Mouse (Mus musculus): ENCODE measurements around the gene Ccdc105.

The Ccdc105 gene

DNA sequence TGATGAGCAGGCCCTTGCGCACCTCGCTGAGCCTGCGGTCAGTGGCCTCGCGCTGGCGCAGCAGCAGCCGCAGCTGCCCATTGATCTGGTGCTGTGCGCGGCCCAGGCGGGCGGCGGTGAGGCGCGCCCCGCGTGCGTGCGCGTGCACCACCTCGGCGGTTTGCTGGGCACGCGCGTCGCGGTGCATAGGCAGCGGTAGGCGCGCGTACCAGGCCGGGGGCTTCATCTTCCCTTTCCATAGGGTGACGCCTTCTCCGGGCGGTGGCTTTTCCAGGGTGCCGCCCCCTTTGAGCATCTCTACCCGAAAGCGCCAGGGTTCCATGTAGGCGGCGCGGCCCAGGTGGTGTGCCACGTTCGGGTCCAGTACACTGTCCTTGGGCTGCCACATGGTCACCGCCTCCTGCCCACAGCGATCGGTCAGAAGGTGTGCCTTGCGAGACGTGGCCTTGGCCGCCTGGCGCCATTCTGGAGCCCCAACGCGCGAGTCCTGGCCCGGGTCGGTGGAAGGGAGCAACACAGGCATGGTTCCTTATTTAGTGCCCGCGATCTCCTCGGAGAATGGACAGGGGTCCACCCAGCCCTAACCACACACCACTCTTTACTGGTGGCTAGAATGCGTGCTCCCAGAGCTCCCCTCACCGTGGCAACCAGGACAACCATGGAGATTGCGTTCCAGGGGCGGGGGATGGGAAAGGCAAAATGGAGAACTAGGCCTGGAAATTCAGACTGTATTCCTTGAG lies at the start of gene Ccdc105:
Gene Ccdc105 (minus strand): TSS at position 614 of the 740 bp plus-strand sequence.
- peak; percentile 90 for DNase-seq (ENCODE audit: low read depth, low spot score)

DNA sequence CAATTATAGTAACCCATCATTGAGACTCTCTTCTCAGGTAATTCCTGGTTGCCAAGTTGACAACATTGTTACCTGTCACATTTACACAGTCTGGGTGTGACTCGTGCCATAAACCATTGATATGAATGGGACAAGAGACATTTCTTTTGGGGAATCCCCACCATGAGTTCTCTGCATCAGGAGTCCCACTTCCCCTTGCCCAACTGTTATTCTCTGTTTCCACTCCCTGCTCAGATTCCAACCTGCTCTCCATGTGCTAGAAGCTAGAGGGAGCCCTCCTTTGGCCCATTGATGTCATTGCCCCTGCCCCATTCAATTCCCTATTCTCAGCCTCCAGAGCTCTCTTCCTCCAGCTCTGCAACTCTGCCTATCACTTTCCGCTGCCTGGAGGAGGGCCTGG lies 48.6 kb upstream of the Ccdc105 start:
- DNase-seq (ENCODE audit: low read depth, low spot score) = no peak

DNA sequence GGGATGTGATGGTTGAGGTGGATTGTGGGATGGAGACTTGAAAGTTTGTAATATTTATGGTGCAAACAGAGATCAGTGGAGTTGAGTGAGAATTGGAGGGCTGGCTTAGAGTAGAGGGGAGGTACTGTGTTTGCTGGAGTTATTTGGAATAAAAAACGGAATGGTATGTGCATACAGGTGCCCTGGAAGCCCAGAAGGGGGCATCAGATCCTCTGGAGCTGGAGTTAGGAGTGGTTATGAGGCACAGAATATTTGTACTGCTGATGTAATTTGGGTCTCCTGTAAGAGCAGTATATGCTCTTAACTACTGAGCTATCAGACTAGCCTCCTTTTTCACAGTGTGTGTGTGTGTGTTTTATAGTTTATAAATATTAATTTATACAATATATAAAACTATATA lies 37.7 kb upstream of the Ccdc105 start:
- DNase-seq (ENCODE audit: low read depth, low spot score) = no peak

DNA sequence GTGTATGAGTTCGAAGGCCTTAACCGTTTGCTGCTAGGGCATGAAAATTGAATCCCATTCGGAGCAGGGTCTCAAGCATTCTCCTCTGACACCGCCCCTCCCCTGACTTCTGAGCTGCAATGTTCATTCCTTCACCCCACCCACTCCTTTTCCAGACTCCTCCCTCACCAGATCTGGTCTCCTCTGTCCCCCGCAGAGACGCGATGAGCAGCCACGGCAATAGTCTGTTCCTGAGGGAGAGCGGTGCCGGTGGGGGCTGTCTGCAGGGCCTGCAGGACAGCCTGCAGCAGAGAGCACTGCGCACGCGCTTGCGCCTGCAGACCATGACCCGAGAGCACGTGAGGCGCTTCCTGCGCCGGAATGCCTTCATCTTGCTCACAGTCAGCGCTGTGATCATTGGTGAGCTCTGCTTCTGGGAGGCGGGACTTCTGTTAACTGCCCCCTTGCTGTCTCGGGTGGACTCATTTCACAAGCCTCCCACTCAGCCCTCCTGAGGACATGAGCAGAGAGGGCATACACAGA lies 34.8 kb upstream of the Ccdc105 start:
- peak; percentile 91 for DNase-seq (ENCODE audit: low read depth, low spot score)

DNA sequence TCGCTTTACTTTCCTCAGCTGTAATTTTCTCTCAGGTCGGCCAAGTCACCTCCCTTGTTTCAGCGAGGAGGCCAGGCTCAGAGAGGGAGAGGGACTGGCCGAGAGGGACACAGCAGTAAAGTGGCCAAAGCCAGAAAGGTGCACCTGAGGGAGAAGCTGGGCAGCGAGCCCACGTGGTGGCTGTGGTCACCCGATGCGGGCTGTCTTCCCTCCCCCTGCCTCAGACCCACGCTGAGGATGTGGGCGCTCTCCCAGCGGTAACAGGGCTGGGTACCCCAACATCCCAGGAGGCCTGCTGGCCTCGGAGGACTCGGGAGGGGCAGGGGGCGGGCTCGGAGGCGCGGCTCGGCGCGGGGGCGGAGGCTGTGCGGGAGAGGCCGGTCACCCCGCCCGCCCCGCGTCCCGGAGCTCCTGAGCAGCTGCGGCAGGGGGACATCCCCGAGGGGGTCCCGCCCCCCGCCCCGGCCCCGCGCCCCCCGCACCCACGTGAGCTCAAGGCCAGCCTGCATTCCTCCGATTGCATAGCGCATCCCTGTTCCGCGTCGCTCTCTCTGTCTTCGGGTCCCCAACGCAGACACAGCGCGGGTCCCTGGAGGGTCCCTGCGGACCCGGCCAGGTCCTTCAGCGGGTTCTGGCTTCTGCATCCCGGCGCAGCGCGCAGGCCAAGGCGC lies 27.3 kb upstream of the Ccdc105 start, which contains the start of gene Slc1a6:
Gene Slc1a6 (plus strand): TSS at position 516 of the 671 bp plus-strand sequence.
- DNase-seq (ENCODE audit: low read depth, low spot score) = no peak

DNA sequence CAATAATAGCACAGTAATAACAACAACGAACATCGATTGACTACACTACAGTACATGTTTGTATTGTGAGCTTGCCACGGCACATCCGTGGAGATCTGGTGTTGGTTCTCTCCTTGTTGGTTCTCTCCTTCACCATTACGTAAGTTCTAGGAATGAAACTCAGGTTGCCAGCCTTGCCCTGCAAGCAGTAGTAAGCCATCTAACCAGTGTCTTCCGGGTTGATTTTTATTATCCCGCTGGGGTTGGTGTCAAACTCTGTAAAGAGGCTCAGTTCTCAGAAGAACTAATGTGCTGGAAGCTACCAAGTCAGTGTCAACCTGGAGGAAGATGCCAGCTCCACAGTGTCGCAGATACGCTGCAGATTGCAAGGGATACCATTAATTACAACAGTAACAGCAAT lies 26.7 kb upstream of the Ccdc105 start:
- DNase-seq (ENCODE audit: low read depth, low spot score) = no peak

DNA sequence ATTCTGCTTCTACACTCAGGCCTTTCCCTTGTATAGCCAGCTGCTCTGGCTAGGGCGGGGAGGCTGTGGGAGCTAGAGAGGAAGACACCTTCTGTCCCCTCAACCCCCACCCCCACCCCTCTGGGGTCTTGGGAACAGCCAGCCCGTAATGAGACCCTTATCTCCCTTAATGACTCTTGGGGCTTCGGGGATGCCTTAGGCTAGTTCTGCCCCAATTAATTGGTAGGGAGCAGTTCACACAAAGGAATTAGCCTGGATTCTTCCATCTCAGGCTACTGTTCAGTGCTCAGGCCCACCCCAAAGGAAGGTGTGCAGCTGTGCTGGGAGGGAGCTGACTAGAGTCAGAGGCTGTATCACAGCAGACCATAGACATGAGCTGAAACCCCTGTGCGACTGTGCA lies 23.0 kb upstream of the Ccdc105 start:
- DNase-seq (ENCODE audit: low read depth, low spot score) = no peak

DNA sequence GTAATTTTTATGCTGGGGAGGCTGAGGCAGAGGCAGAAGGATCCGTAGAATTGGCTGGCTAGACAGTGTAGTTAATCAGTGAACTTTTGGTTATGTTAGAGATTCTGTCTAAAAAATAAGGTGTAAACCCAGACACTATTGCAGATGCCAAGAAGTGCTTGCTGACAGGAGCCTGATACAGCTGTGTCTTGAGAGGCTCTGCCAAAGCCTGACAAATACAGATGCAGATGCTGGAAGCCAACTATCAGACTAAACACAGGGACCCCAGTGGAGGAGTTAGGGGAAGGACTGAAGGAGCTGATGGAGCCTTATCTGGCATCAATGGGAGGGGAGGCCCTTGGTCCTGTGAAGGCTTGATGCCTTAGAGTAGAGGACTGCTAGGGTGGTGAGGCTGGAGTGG lies 12.7 kb upstream of the Ccdc105 start:
- DNase-seq (ENCODE audit: low read depth, low spot score) = no peak

DNA sequence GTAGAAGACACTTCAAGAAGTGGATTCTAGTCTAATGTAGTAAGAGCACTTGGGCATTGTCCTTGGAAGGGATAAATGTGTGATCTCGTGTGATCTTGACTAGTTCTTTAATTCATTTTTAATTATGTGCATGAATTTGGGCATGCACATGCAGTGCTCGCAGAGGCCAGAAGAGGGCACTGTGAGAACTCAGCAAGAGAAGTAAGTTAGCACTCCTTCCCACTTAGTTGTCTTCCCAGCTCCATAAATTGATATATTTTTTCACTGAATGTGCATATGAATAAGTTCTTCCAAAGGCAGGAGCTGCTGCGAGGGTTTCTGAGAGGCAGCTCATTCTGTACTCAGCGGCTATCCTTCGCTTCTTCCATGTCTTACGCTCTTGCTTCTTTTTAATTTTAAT lies 3.2 kb upstream of the Ccdc105 start:
- DNase-seq (ENCODE audit: low read depth, low spot score) = peak; percentile 74

DNA sequence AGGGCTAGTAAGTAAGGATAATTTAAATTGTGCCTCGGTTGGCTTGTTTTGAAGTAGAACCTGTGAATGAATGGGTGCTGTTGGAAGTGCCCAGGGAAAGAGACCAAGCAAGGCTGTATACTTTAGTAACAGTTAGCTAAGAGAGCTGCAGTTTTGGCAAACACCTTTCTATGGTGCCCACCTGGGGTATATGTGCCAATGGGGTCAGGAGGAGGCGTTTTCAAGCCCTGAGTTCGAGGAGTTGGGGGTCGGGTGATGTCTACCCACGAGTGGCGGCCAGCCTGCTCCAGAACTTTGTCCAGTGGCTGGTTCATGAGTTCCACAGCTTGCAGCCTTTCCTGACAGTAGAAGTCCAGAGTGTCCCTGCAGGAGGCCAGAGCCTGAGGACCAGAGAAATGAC lies 3.9 kb downstream of the Ccdc105 start:
- no peak for DNase-seq (ENCODE audit: low read depth, low spot score)

DNA sequence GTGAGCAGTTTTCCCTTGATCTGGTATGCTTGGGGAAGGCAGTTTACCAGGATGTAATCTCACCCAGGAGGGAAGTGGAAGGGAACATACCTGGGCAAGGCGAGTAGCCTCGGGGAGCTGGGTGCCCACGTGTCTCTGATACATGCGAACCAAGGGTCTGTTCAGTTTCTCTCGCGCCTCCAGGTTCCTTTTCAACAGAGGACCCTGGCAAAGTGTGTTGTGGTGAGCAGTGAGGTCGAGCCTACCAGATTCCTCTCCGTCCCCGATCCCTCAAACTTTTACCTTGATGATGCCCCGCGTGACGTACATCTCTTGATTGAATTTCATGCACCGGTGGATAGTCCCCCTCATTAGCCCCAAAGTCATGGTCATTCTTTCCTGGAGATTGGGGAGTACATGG lies 4.7 kb downstream of the Ccdc105 start:
- DNase-seq (ENCODE audit: low read depth, low spot score) = no peak

DNA sequence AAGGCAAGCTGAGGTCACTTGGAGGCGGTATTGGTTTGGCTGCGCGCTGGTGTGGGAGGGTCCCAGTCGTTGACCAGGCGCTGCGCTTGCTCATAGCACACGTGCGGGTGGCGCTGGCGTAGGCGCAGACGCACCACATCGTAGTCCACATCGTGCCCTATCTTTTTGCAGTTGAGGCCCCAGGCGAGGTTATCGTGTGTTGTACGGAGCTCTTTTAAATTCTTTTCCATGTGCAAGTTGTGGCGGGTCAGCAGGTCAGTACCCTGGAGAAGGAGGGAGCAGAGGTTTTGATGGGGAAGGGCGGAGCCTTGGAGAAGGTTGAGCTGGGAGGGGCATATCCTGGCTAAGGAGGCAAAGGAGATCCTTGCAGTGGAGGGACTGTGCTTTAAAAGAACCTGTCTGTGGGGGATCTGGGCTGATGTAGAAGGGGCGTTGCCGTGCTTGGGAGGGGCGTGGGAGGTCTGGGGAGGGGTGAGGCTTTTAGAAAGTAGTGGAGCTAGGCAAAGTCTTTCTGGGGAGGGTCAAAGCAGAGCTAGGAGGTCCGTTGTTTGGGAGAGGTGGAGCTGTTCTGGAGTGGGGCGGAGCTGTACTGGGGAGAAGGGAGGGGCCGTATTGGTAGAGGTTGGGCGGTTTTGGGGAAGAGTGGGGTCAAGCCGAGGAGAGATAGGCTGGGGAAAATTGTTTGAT lies 5.7 kb downstream of the Ccdc105 start:
- DNase-seq (ENCODE audit: low read depth, low spot score) = peak; percentile 49

DNA sequence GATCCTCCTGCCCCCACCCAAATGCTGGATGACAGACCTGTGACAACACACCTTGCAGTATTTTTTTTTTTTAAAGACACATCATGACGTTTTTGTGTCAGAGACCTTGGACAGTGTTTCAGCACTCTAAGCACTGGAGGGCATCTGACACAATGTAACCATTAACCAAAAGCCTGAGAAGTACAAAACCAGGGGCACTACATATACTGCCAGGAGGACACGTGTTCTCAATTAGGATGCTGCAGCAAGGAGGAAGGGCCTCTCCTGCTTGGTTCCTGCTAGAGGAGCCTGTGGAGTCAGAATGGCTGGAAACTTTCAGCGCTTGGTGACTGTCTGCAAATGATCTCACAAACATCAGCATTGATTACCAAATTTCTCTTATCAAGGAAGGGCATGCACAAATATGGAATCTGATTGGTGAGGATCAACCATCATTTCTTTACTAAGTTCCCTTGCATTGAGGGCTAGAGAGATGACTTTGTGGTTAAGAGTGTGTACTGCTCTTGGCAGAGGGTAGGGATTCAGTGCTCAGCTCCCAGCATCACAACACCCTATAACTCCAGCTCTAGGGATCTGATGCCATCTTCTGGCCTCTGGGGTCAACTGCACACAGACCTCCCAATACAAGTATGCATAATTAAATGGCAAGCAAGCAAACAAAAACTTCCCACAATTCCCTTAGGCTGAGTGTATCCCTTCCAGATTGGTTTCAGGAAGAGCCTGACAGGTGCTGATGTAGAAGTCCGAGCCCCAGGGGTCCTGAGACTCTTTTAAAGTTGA lies 7.2 kb downstream of the Ccdc105 start:
- DNase-seq (ENCODE audit: low read depth, low spot score) = peak; percentile 17

DNA sequence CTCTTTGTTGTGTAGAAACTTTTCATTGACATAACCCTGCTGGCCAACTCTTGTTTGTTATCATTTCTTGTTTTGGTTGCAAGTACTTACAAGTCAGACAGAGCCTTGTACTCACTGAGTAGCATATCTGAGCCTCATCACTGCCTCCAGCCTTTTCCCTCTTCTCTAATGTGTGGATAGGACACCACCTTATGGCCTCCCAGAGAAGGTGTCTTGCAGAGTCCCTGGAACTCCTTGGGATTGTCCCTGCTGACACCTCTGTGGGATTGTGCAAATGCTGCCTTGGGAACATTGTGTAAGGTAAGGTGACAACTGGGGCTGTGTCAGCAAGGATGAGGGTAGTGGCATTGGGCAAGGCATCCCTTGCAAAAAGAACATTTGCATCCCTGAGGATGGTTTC lies 9.1 kb downstream of the Ccdc105 start:
- no peak for DNase-seq (ENCODE audit: low read depth, low spot score)

DNA sequence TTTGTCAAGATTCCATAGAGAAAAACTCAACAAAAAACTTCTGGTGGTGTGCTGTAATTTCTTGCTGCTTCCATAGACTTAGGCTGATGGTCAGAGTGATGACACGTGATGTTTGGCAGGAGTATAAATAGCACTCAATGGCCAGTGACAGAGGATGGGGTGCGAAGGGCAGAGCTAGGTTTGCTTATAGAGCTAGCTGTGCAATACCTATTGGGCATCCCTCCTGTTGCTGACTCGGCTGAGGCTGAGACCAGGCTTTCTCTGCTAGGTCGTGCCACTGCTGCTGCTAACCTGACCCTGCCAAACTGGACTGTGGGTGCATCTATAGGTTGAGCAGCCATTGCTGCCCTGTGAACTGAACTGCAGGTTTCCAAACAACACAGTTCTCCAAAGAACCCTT lies 13.0 kb downstream of the Ccdc105 start:
- no peak for DNase-seq (ENCODE audit: low read depth, low spot score)

DNA sequence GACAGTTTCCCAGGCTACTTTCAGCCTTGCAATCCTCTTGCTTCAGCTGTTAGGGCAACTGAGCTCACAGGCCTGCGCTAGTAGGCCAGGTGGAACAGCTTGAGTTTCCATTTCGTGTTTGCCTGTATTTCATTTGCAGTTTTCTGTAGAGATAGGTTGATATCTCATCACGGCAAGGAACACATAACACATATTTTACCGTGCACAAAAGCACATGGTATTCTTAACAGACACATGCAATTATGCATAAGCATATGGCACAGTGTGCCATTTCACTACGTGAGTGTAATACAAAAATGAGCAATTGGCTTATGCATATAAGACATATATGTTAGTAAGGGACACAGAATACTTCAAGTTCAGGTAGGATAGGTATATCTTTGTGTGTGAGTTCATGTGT lies 25.0 kb downstream of the Ccdc105 start:
- no peak for DNase-seq (ENCODE audit: low read depth, low spot score)

DNA sequence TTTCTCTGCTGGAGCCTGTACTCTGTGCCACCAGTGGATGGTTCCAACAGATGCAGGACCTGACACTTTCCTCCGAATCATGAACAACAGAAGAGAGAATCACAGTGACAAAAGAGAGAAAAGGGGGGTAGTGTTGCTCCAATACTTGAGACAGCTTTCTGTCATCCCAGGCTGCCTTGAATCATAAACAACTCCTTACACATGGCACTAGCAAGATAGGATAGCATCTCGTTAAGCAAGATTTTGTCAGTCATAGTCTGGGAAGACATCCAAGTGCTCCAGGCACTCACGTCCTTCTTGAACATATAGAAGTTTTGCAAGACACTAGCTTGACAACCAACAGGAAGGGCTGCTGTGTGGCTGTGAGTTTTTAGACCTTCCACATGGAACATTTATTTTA lies 25.8 kb downstream of the Ccdc105 start:
- DNase-seq (ENCODE audit: low read depth, low spot score) = no peak

DNA sequence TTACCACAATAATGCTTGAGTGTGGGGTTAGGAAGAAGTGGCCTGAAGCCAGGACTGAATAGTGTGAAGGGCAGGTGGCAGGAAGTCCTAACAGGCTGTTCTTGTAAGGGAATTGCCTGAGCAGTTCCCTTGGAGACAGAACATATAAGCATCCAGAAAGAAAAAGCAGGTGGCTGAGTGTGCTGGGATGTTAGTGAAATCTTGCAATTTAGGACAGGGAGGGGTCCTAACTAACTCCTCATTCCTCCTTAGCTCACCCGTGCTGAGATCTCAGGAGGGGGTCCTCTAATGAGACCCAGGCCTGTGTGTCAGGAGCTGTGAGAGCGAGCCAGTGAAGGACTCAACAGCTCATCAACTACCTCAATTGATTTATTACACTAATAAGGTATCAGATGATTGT lies 29.4 kb downstream of the Ccdc105 start:
- no peak for DNase-seq (ENCODE audit: low read depth, low spot score)

DNA sequence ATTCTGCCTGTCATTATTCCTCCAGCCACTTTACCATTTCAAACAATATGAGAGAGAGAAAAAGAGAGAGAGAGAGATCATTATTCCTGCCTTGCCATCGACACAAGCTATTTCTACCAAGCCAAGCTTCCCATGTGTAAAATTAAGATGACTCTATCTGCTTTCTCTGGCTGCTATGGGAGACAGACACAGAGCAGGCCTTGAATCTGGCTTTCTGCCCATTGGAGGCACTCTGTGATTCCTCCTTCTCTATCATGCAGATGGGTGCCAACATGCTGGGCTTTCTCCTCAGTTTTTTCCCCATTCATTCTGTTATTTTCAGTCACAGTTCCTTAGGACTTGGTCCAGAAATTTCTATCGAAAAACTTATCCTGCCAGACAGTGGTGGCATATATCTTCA lies 30.2 kb downstream of the Ccdc105 start:
- no peak for DNase-seq (ENCODE audit: low read depth, low spot score)

DNA sequence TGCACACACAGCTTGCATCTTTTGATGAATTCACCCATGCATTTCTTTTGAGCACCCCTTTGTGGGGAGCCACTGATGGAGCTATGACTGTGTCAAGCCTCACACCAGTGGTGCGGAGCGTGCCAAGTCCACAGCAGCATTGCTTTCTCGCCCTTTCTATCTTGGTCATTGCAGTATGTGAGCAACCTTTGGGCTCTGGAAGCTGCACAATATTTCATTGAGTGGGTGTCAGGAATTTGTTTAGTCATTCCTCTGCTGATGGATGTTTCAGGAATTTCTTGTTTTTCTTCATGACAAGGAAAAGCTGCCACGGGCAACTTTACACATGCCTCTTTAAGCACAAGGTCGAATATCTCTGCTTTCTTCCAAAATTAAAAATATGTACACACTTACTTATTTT lies 30.8 kb downstream of the Ccdc105 start:
- no peak for DNase-seq (ENCODE audit: low read depth, low spot score)

DNA sequence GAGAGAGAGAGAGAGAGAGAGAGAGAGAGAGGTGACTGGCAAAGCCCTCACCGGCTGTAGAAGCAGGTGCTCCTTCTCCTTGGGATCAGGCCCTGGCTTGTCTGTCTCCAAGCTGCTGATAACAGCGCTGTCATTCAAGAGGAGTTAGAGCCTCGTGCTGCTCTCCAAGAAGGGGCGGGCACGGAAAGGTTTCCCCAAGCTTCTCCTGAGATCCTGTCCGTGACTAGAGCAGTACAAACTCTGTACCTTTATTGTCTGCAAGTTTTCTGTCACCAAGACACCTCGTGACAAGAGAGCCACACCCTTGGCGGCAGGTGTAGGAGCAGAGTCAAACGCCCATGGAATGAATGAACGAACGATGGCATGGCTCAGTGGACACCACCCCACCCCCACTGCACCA lies 34.8 kb downstream of the Ccdc105 start, which contains the start of gene Casp14:
Gene Casp14 (minus strand): TSS at position 239 of the 400 bp plus-strand sequence.
- no peak for DNase-seq (ENCODE audit: low read depth, low spot score)

DNA sequence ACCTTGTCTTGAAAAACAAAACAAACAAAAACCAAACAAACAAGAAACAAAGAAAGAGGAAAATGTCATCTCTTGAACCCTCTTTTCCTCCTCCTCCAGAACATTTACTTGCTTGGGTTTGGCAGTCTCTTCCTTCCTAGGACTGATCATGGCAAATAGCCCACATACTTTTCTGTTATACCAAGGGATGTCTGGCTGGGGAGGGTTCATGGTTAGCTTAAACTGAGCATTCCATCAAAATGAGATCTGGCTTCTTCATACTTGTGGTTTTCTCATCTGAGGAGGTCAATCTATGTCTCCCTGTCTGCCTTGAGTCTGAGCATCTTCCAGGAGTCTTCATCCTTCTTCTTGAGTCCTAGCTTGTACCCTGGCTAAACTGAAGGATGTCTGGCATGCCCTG lies 36.6 kb downstream of the Ccdc105 start:
- no peak for DNase-seq (ENCODE audit: low read depth, low spot score)
